Mouse (Mus musculus): ENCODE data around the gene Kcnj10. TPM values are rescaled to one million over a fixed set of nuclear protein-coding genes. Genes with fewer than 3 reads are reported as not detected.
A peak's percentile ranks its signal among the peaks of the same experiment; 100 is the strongest.

The Kcnj10 gene
- polyA plus RNA-seq, 1 experiment from 2014 or later, result 0.10 TPM

DNA sequence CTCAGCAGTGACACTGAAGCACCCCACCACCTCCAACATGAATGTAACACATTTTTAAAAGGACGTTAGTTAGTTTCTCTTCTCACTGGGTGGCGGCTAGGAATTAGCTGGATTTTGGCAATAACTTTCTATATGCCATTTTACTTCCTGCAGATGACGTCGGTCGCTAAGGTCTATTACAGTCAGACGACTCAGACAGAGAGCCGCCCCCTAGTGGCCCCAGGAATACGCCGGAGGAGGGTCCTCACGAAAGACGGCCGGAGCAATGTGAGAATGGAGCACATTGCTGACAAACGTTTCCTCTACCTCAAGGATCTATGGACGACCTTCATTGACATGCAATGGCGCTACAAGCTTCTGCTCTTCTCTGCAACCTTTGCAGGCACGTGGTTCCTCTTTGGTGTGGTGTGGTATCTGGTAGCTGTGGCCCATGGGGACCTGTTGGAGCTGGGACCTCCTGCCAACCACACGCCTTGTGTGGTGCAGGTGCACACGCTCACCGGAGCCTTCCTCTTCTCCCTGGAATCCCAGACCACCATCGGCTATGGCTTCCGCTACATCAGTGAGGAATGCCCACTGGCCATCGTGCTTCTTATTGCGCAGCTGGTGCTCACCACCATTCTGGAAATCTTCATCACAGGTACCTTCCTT is 27.9 kb downstream of the Kcnj10 start:
- DNase-seq (ENCODE audit: low spot score) (peak; percentile 65), ATAC-seq (replicated peaks; ENCODE audit: low FRiP score) (peak; percentile 56)
- Histone ChIP-seq H3K4me3 (ENCODE audit: low read depth, low read length) (peak overlapping the region; percentile 8), H3K27ac (ENCODE audit: low read depth, low read length) (no peak overlapping the region), H3K27me3 (replicated peaks; ENCODE audit: control insufficient read depth, insufficient read depth, low read length) (no peaks in the 10 kb centered on the region; the same call in 1 of the 2 replicates), H3K9me3 (ENCODE audit: control insufficient read depth, low read length) (no peaks in the 10 kb centered on the region), H3K36me3 (ENCODE audit: control insufficient read depth, insufficient read depth, low read length) (no peaks in the 10 kb centered on the region), H3K4me2 (peak overlapping the region; percentile 46), H3K4me1 (replicated peaks; ENCODE audit: control insufficient read depth, insufficient read depth, low read length) (no peaks in the 10 kb centered on the region; the same call in 1 of the 2 replicates), H3K9ac (ENCODE audit: low read depth, low read length) (no peak overlapping the region)
- 24% methylated on average over 23 of the region's 23 CpGs for WGBS

DNA sequence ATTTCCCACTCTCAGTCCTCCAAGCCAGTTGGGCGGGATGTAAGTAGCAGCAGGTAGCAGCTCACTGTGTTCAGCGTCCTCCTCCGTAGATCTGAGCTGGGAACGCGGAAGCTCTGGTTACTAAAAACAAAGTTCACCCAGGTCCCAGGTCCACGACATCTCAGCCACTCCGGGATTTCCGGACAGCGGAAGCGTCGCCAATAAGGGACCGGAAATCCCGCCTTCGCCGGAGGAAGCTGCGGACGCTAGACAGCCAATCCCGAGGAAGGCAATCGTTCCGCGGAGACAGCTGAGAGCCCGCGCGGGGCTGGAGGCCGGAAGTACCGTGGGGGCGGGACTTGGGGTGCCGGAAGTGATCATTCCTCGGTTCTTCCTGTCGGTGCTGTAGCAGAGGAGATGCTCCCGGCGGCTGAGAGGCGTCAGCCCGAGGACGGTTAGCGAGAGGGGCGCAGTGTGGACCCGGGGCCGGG is 35.2 kb downstream of the Kcnj10 start, which contains the start of gene Pigm:
Gene Pigm (plus strand): TSS at position 349 of the 470 bp plus-strand sequence.
- peak within 1 kb of the TSS; percentile 84 for H3K9ac ChIP-seq (ENCODE audit: low read depth, low read length)
- peak within 1 kb of the TSS; percentile 89 for H3K4me2 ChIP-seq
- H3K9me3 ChIP-seq (ENCODE audit: control insufficient read depth, low read length), result no peaks in the 10 kb centered on the region
- peak within 1 kb of the TSS; percentile 97 for H3K4me3 ChIP-seq (ENCODE audit: low read depth, low read length)
- H3K27ac ChIP-seq (ENCODE audit: low read depth, low read length), result peak within 1 kb of the TSS; percentile 70
- peaks cover 8% of the 10 kb centered on the region for H3K4me1 ChIP-seq (replicated peaks; ENCODE audit: control insufficient read depth, insufficient read depth, low read length)
- DNase-seq (ENCODE audit: low spot score) (peak; percentile 94), ATAC-seq (replicated peaks; ENCODE audit: low FRiP score) (peak; percentile 97)
- H3K36me3 ChIP-seq (ENCODE audit: control insufficient read depth, insufficient read depth, low read length), result peaks cover 10% of the 10 kb centered on the region
- no peaks in the 10 kb centered on the region for H3K27me3 ChIP-seq (replicated peaks; ENCODE audit: control insufficient read depth, insufficient read depth, low read length)
- WGBS, result under 1% methylated on average over 38 of the region's 39 CpGs

DNA sequence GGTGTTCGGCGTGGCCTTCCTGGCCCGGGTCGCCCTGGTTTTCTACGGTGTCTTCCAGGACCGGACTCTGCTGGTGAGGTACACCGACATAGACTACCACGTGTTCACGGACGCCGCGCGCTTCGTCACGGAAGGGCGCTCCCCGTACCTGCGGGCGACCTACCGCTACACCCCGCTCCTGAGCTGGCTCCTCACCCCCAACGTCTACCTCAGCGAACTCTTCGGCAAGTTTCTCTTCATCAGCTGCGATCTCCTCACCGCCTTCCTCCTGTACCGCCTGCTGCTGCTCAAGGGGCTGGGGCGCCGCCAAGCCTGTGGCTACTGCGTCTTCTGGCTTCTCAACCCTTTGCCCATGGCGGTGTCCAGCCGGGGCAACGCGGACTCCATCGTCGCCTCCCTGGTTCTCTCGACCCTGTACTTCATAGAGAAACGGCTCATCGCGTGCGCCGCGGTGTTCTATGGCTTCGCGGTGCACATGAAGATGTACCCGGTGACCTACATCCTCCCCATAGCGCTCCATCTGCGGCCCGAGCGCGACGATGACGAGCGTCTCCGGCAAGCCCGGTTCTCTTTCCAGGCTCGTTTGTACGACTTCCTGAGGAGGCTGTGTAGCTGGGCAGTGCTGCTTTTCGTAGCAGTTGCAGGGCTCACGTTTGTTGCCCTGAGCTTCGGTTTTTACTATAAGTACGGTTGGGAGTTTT is 35.9 kb downstream of the Kcnj10 start:
- ATAC-seq (replicated peaks; ENCODE audit: low FRiP score) (peak; percentile 58), DNase-seq (ENCODE audit: low spot score) (no peak)
- peak overlapping the region; percentile 84 for H3K9ac ChIP-seq (ENCODE audit: low read depth, low read length)
- peak overlapping the region; percentile 60 for H3K27ac ChIP-seq (ENCODE audit: low read depth, low read length)
- WGBS, result 2% methylated on average over 62 of the region's 62 CpGs
- peak overlapping the region; percentile 89 for H3K4me2 ChIP-seq
- H3K9me3 ChIP-seq (ENCODE audit: control insufficient read depth, low read length), result no peaks in the 10 kb centered on the region
- peaks cover 8% of the 10 kb centered on the region for H3K4me1 ChIP-seq (replicated peaks; ENCODE audit: control insufficient read depth, insufficient read depth, low read length)
- peak overlapping the region; percentile 97 for H3K4me3 ChIP-seq (ENCODE audit: low read depth, low read length)
- H3K27me3 ChIP-seq (replicated peaks; ENCODE audit: control insufficient read depth, insufficient read depth, low read length), result no peaks in the 10 kb centered on the region
- H3K36me3 ChIP-seq (ENCODE audit: control insufficient read depth, insufficient read depth, low read length), result peaks cover 13% of the 10 kb centered on the region

DNA sequence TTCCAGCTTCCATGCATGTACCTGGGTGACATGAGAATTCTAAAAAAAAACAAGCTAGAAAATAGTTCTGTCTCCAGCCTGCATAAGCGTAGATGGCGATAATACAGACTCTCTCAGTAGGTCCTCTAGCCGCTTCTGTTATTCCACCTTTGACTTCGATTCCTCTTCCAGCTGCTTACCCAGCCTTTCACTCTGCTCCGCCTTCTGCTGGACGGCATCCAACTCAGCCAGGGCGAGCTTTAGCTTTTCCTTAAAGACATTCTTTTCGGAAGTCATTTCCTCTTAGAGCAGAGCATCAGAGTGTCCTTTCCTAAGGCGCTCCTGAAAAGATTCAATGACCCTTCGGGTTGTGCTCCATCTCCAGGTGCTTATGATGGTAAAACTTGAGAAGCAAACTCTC is 39.1 kb downstream of the Kcnj10 start:
- H3K4me2 ChIP-seq, result no peak overlapping the region
- no peaks in the 10 kb centered on the region for H3K27me3 ChIP-seq (replicated peaks; ENCODE audit: control insufficient read depth, insufficient read depth, low read length)
- WGBS, result 83% methylated on average over 10 of the region's 10 CpGs
- H3K27ac ChIP-seq (ENCODE audit: low read depth, low read length), result no peak overlapping the region
- no peak overlapping the region for H3K4me3 ChIP-seq (ENCODE audit: low read depth, low read length)
- no peaks in the 10 kb centered on the region for H3K9me3 ChIP-seq (ENCODE audit: control insufficient read depth, low read length)
- H3K9ac ChIP-seq (ENCODE audit: low read depth, low read length), result no peak overlapping the region
- ATAC-seq (replicated peaks; ENCODE audit: low FRiP score) (no peak), DNase-seq (ENCODE audit: low spot score) (no peak)
- peaks cover 8% of the 10 kb centered on the region for H3K4me1 ChIP-seq (replicated peaks; ENCODE audit: control insufficient read depth, insufficient read depth, low read length)
- H3K36me3 ChIP-seq (ENCODE audit: control insufficient read depth, insufficient read depth, low read length), result peaks cover 13% of the 10 kb centered on the region

DNA sequence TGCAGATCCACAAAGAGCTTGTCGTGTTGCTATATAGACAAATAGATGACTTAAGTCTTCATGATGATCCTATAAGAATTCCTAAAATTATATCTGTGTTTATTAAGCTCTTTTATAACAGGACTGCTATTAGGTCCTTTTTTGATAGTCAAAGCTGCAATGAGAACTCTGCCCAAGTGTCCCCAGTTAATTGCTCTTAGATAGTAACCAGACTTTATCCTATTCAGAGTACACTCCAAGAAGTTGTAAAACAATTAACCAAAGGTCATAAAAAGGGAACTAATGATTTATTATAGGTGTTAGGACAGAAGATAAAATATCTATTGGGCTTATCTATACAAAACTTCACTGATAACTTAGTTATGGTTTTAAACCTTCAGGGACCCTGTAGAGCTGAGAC is 41.1 kb downstream of the Kcnj10 start:
- H3K9ac ChIP-seq (ENCODE audit: low read depth, low read length), result no peak overlapping the region
- no peak overlapping the region for H3K27ac ChIP-seq (ENCODE audit: low read depth, low read length)
- H3K4me2 ChIP-seq, result no peak overlapping the region
- H3K4me1 ChIP-seq (replicated peaks; ENCODE audit: control insufficient read depth, insufficient read depth, low read length), result peaks cover 8% of the 10 kb centered on the region
- no peak for DNase-seq (ENCODE audit: low spot score)
- no peak overlapping the region for H3K4me3 ChIP-seq (ENCODE audit: low read depth, low read length)
- H3K27me3 ChIP-seq (replicated peaks; ENCODE audit: control insufficient read depth, insufficient read depth, low read length), result no peaks in the 10 kb centered on the region
- H3K9me3 ChIP-seq (ENCODE audit: control insufficient read depth, low read length), result no peaks in the 10 kb centered on the region
- ATAC-seq (replicated peaks; ENCODE audit: low FRiP score), result no peak
- peaks cover 13% of the 10 kb centered on the region for H3K36me3 ChIP-seq (ENCODE audit: control insufficient read depth, insufficient read depth, low read length)
- 98% methylated on average over 1 of the region's 1 CpGs for WGBS

DNA sequence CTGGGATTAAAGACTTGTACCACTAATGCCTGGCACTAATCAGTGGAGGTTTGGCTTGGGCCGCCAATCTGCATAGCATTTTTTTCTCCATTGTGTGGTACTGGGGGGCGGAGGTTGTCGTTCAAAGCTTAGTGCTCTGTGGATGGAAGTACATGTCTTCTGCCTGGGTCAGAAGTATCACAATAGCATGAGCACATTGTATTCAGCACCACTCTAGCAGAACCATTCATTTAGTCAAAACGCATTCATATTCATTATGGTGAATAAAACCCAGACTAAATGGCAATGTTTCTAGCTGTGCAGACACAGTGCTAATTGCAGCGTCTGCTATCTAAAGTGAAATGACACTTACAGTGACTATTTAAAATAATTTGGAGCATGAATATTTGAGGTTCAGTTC is 46.2 kb downstream of the Kcnj10 start:
- H3K27ac ChIP-seq (ENCODE audit: low read depth, low read length), result no peak overlapping the region
- H3K9ac ChIP-seq (ENCODE audit: low read depth, low read length), result no peak overlapping the region
- DNase-seq (ENCODE audit: low spot score) (no peak), ATAC-seq (replicated peaks; ENCODE audit: low FRiP score) (no peak)
- 0 out of 2 replicates have a peak, but pooled peaks cover 4% of the 10 kb centered on the region for H3K27me3 ChIP-seq (replicated peaks; ENCODE audit: control insufficient read depth, insufficient read depth, low read length)
- no peaks in the 10 kb centered on the region for H3K36me3 ChIP-seq (ENCODE audit: control insufficient read depth, insufficient read depth, low read length)
- WGBS, result 82% methylated on average over 5 of the region's 5 CpGs
- H3K4me3 ChIP-seq (ENCODE audit: low read depth, low read length), result no peak overlapping the region
- no peaks in the 10 kb centered on the region for H3K4me1 ChIP-seq (replicated peaks; ENCODE audit: control insufficient read depth, insufficient read depth, low read length)
- H3K4me2 ChIP-seq, result no peak overlapping the region
- no peaks in the 10 kb centered on the region for H3K9me3 ChIP-seq (ENCODE audit: control insufficient read depth, low read length)

DNA sequence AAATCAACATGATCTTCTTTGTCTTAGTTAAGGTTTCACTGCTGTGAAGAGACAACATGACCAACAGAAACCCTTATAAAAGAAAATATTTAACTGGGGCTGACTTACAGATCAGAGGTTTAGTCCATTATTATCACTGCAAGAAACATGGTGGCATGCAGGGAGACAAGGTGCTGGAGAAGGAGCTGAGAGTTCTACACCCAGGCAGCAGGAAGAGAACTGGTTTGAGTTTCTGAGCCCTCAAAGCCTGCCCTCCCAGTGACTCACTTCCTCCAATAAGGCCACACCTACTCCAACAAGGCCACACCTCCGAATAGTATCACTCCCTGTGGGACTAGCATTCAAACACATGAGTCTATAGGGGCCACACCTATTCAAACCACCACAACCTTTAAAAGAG is 49.8 kb downstream of the Kcnj10 start:
- DNase-seq (ENCODE audit: low spot score), result no peak

DNA sequence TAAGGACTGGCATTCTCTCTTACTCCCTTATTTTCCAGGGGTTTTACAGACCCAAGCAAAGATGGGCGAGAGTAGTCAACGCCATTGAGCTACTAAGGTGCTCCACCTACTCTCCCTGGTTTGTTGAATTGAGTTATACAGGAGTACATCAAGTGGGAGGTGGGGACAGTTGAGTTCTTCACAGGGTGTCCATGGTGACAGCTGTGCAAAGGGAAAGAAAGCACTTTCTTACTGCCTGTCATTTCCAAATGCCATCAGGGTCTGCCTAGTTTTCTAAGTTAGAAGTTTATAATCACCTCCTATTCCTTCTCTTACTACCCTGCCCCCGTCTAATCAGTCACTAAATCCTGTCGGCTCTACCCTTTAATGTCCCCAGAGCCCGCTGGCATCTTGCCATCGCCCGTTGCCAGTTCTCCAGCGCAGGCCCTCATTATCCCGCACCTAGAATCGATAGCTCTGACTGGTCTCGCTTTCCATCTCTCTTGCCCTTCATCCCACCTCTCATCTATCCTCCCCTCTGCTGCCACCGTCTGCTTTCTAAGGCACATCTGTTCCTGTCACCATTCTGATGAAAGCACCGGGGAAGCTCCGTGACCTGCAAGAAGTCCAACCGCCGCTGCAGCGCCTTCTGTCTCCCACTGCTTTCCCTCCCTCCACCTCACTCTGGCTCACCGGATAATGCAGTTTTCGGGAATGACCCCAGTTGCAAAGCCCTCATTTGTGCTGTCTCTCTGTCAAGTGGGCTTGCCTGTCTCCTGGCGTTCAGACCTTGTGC is 51.0 kb downstream of the Kcnj10 start:
- Histone ChIP-seq H3K4me1 (replicated peaks; ENCODE audit: control insufficient read depth, insufficient read depth, low read length) (no peaks in the 10 kb centered on the region), H3K27me3 (replicated peaks; ENCODE audit: control insufficient read depth, insufficient read depth, low read length) (0 out of 2 replicates have a peak, but pooled peaks cover 4% of the 10 kb centered on the region), H3K27ac (ENCODE audit: low read depth, low read length) (no peak overlapping the region), H3K4me2 (peak overlapping the region; percentile 17), H3K4me3 (ENCODE audit: low read depth, low read length) (no peak overlapping the region), H3K9ac (ENCODE audit: low read depth, low read length) (no peak overlapping the region), H3K36me3 (ENCODE audit: control insufficient read depth, insufficient read depth, low read length) (no peaks in the 10 kb centered on the region), H3K9me3 (ENCODE audit: control insufficient read depth, low read length) (no peaks in the 10 kb centered on the region)
- ATAC-seq (replicated peaks; ENCODE audit: low FRiP score) (no peak), DNase-seq (ENCODE audit: low spot score) (no peak)
- whole genome bisulfite sequencing, result 40% methylated on average over 20 of the region's 20 CpGs

More for the DNA sequence above, 49.8 kb downstream of the Kcnj10 start:
- Histone ChIP-seq H3K4me2 (no peak overlapping the region), H3K4me1 (replicated peaks; ENCODE audit: control insufficient read depth, insufficient read depth, low read length) (no peaks in the 10 kb centered on the region), H3K9ac (ENCODE audit: low read depth, low read length) (no peak overlapping the region), H3K27ac (ENCODE audit: low read depth, low read length) (no peak overlapping the region), H3K36me3 (ENCODE audit: control insufficient read depth, insufficient read depth, low read length) (no peaks in the 10 kb centered on the region), H3K4me3 (ENCODE audit: low read depth, low read length) (no peak overlapping the region), H3K27me3 (replicated peaks; ENCODE audit: control insufficient read depth, insufficient read depth, low read length) (0 out of 2 replicates have a peak, but pooled peaks cover 4% of the 10 kb centered on the region), H3K9me3 (ENCODE audit: control insufficient read depth, low read length) (no peaks in the 10 kb centered on the region)
- ATAC-seq (replicated peaks; ENCODE audit: low FRiP score), result 0 out of 2 replicates have a peak, but pooled peaks have one; percentile 57
- WGBS, result 39% methylated on average over 1 of the region's 1 CpGs
